Mouse (Mus musculus) ES-E14 (cell line): ENCODE results near the gene Samm50. TPM values are rescaled to one million over a fixed set of nuclear protein-coding genes. Genes with fewer than 3 reads are reported as not detected.

Experiments used
- DNase-seq: peaks from one replicate; pipeline ENCODE4 v3.0.0-alpha.2; 2013; ENCODE audit warnings: low read depth, low spot score
- H3K27ac ChIP-seq: 2 replicates; pipeline ENCODE4 v1.5.1; 2012; ENCODE audit warnings: low read depth, mild to moderate bottlenecking, low read length, moderate library complexity, mixed read lengths; ENCODE audit not compliant: poor library complexity, insufficient read depth, severe bottlenecking
- H3K36me3 ChIP-seq: 2 replicates; pipeline ENCODE4 v1.6.1; 2012; ENCODE audit warnings: mild to moderate bottlenecking, low read length, moderate library complexity, mixed read lengths; ENCODE audit not compliant: control insufficient read depth, poor library complexity, insufficient read depth, severe bottlenecking
- H3K4me1 ChIP-seq, 2 experiments: fragments of 150-350 bp in 1 of 2; sonication (generic) in 1 of 2; 2 replicates each; pipeline ENCODE4 v1.6.1; 2012; ENCODE audit warnings: low read length in 2 of 2, mild to moderate bottlenecking in 1 of 2, mixed read lengths in 1 of 2; ENCODE audit not compliant: control insufficient read depth in 2 of 2, insufficient read depth in 2 of 2, poor library complexity in 1 of 2
- H3K4me3 ChIP-seq, 2 experiments: fragments of 150-350 bp in 1 of 2; sonication (generic) in 1 of 2; 2 replicates each; pipeline ENCODE4 v1.5.1; 2012; ENCODE audit warnings: low read length in 2 of 2, low read depth in 1 of 2, mild to moderate bottlenecking in 1 of 2, mixed read lengths in 1 of 2; ENCODE audit not compliant: insufficient read depth in 1 of 2, poor library complexity in 1 of 2, severe bottlenecking in 1 of 2
- H3K9ac ChIP-seq: 2 replicates; pipeline ENCODE4 v1.6.1; 2012; ENCODE audit warnings: low read depth, mild to moderate bottlenecking, low read length, mixed read lengths; ENCODE audit not compliant: poor library complexity, insufficient read depth, severe bottlenecking
- H3K9me3 ChIP-seq: fragments of 150-350 bp; sonication (generic); 2 replicates; pipeline ENCODE4 v1.6.1; 2012; ENCODE audit warnings: low read depth, mild to moderate bottlenecking, low read length; ENCODE audit not compliant: control insufficient read depth, insufficient read depth
- CHD2 ChIP-seq: IDR thresholded peaks from 2 replicates; pipeline ENCODE4 v1.6.1; 2014; ENCODE audit warnings: mild to moderate bottlenecking, low read depth, low read length, inconsistent platforms
- HCFC1 ChIP-seq: IDR thresholded peaks from 2 replicates; pipeline ENCODE4 v1.6.1; 2012; ENCODE audit warnings: low read length, inconsistent platforms, borderline replicate concordance; ENCODE audit not compliant: insufficient read depth
- MAFK ChIP-seq: IDR thresholded peaks from 2 replicates; pipeline ENCODE4 v1.6.1; 2014; ENCODE audit warnings: mild to moderate bottlenecking, low read depth, low read length, inconsistent platforms; ENCODE audit not compliant: insufficient read depth
- ZC3H11A ChIP-seq: IDR thresholded peaks from 2 replicates; pipeline ENCODE4 v1.6.1; 2012; ENCODE audit warnings: low read depth, mild to moderate bottlenecking, inconsistent platforms, low read length, borderline replicate concordance
- ZNF384 ChIP-seq: IDR thresholded peaks from 2 replicates; pipeline ENCODE4 v1.6.1; 2012; ENCODE audit warnings: low read depth, low read length, inconsistent platforms
- in situ Hi-C, 2 experiments: fragments of 600-800 bp; cut with MboI; formaldehyde crosslinking; loops; one replicate each; pipeline ENCODE4 v1.15.1; 2025; ENCODE audit warnings: low sequenced_read_pairs in 2 of 2, inconsistent platforms in 1 of 2; ENCODE audit not compliant: unreplicated experiment in 2 of 2
- total RNA-seq: library from RNA; depleted of rRNA; stranded (reverse); fragments of 300-350 nt; gene quantifications from 2 replicates; pipeline ENCODE4 v1.2.3, GENCODE M21; 2012

Gene Samm50
- total RNA-seq, 1 experiment, result 107 TPM

DNA sequence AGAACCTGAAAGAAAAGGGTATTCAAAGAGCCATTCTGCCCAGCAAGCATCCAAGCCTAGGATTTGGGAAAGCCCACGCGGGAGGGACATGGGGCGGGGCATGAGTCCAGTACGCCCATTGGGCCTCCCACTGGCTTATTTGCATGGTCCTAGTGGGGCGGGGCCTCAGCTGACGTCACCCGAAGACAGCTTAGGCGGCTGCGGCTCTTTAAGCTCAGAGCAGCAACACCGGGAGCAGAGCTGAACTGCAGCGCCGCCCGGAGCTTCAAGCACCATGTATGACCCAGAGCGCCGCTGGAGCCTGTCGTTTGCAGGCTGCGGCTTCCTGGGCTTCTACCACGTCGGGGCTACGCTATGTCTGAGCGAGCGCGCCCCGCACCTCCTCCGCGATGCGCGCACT, 24.4 kb upstream of the Samm50 start, which contains the start of gene Pnpla3:
Gene Pnpla3 (plus strand): TSS at position 238 of the 400 bp plus-strand sequence.
- Histone ChIP-seq H3K4me3 (peak within 1 kb of the TSS; percentile 78 to 82), H3K36me3 (no peaks in the 10 kb centered on the region), H3K9ac (peak within 1 kb of the TSS; percentile 73), H3K27ac (no peak within 1 kb of the TSS), H3K9me3 (no peaks in the 10 kb centered on the region), H3K4me1 (peaks cover 2 to 14% of the 10 kb centered on the region in 2 experiments; a peak in 2 of 4 replicates)
- peak; percentile 98 for DNase-seq
- no peak for TF ChIP-seq MAFK
- no peak for TF ChIP-seq ZC3H11A
- TF ChIP-seq HCFC1, result no peak
- TF ChIP-seq CHD2, result no peak
- TF ChIP-seq ZNF384, result no peak
- in situ Hi-C loops, result no loop called here

DNA sequence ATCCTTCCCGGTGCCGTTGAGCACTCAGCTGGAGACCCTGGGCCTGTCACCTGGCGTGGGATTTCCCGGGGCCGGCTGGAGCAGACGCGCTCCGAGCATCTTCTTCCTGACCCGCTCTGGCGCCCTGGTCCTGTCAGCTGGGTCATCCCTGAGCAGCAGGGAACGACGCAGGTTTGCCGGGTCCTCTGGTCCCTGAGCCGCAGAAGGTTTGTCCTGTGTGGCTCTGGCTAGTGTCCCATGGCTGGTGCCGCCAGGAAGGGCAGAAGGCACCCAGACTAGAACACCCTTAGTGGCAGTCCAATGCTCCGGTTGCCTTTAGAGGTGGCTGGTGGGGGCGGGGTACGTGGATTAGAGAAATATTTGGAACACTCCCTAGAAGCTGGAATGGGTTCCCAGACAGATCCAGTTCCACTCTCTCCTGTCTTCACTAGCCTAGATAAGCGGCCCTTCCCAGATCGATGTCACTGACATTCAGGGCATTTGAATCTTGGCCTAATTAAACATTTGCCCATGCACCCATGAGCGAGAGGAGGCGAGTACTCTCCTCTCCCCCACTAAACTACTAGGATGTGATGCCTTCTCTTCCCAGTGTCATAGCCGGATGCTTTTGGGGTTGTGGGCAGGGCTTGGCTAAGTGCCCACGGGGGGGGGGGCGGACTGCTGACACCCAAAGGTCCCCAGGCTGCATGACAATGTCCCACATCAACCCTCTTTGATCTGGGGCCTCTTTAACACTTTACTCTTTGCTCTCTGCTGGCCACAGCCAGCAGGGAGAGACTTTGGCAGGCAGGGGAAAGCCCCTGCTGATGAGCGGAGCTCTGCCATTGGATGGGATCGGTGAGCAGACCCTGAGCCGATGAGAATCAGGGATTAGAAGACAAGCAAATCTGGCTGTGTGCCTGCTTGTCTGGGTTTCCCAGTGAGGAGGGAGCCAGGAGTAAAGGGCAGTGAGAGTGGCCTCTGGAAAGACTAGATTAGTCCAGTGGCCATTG, 23.6 kb upstream of the Samm50 start:
- H3K9me3 ChIP-seq, result no peaks in the 10 kb centered on the region
- no peak for TF ChIP-seq MAFK
- no peak for TF ChIP-seq ZNF384
- TF ChIP-seq ZC3H11A, result no peak
- no peak for TF ChIP-seq HCFC1
- in situ Hi-C loops, result no loop called here
- no peak overlapping the region for H3K27ac ChIP-seq
- no peak for DNase-seq
- H3K9ac ChIP-seq, result peak overlapping the region; percentile 73
- peaks cover 2 to 14% of the 10 kb centered on the region in 2 experiments; a peak in 2 of 4 replicates for H3K4me1 ChIP-seq
- no peaks in the 10 kb centered on the region for H3K36me3 ChIP-seq
- peak overlapping the region; percentile 78 to 82 for H3K4me3 ChIP-seq

DNA sequence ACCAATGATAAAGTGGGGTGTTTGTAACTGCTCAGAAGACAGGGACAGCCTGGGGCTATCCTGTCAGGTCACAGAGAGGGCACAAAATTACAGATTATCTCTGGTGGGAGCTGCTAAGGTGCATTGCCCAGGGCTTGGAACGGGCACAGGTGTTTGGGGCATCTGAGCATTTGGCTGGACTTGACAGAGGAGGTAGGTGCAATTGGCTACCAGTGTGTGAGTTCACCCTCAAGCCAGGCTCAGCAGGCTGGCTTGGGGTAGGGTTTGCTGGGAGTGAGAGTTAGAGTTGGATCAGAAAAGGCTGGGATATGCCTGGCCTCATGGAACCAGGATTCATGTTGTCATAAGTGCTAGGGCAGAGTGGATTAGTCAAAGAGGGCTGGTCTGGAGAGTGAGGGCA, 22.5 kb upstream of the Samm50 start:
- no peak for DNase-seq
- no peaks in the 10 kb centered on the region for H3K9me3 ChIP-seq
- TF ChIP-seq ZNF384 (no peak), MAFK (no peak), ZC3H11A (no peak), CHD2 (no peak), HCFC1 (no peak)
- H3K4me3 ChIP-seq, result no peak overlapping the region
- peaks cover 2 to 14% of the 10 kb centered on the region in 2 experiments; a peak in 2 of 4 replicates for H3K4me1 ChIP-seq
- in situ Hi-C loops, result no loop called here
- H3K9ac ChIP-seq, result no peak overlapping the region
- no peak overlapping the region for H3K27ac ChIP-seq
- no peaks in the 10 kb centered on the region for H3K36me3 ChIP-seq

DNA sequence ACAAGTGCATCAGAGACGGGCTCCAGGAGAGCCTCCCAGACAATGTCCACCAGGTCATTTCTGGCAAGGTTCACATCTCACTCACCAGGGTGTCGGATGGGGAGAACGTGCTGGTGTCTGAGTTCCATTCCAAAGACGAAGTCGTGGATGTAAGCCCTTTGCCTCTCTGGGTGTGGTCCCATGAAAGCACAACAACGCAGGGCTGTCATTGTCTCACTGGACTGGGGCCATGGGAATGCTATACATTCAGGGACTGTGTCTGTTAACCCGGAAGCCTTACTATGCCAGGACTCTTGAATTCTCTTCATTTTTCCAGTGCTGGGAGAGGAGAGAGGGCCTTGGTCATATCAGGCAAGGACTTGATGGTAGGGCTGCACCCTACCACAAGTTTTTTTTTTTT, 20.9 kb upstream of the Samm50 start:
- no peak overlapping the region for H3K4me3 ChIP-seq
- H3K9me3 ChIP-seq, result no peaks in the 10 kb centered on the region
- no peaks in the 10 kb centered on the region for H3K36me3 ChIP-seq
- DNase-seq, result no peak
- 0 out of 2 replicates have a peak, but pooled peaks have one; percentile 22 for TF ChIP-seq ZNF384
- no peak for TF ChIP-seq MAFK
- H3K27ac ChIP-seq, result no peak overlapping the region
- peaks cover 2 to 14% of the 10 kb centered on the region in 2 experiments; a peak in 2 of 4 replicates for H3K4me1 ChIP-seq
- no peak overlapping the region for H3K9ac ChIP-seq
- in situ Hi-C loops, result no loop called here
